Mouse (Mus musculus) liver, postnatal 0 days (tissue): ENCODE data around the gene Dtx3. TPM values are rescaled to one million over a fixed set of nuclear protein-coding genes. Genes with fewer than 3 reads are reported as not detected.

ENCODE experiments used
- ATAC-seq: fragments of 200-750 bp; cut with Nextera tagmentation; 2 replicates; pipeline ENCODE4 v1.8.0; 2017; ENCODE audit warnings: mild to moderate bottlenecking, moderate library complexity
- DNase-seq: peaks from one replicate; pipeline ENCODE4 v3.0.0-alpha.2; 2016
- H3K27ac ChIP-seq: fragments of 300-500 bp; sonication (generic); 2 replicates; pipeline ENCODE4 v1.5.1; 2014; ENCODE audit warnings: antibody characterized with exemption, moderate library complexity, mild to moderate bottlenecking, low read depth
- H3K27me3 ChIP-seq: fragments of 300-500 bp; sonication (generic); 2 replicates; pipeline ENCODE4 v1.6.1; 2014; ENCODE audit warnings: low read length, control low read depth, mixed read lengths; ENCODE audit not compliant: insufficient read depth
- H3K36me3 ChIP-seq: fragments of 300-500 bp; sonication (generic); replicated peaks from 2 replicates; pipeline ENCODE4 v1.6.1; 2014; ENCODE audit warnings: mild to moderate bottlenecking, control low read depth, low read length, moderate library complexity, mixed read lengths; ENCODE audit not compliant: insufficient read depth
- H3K4me1 ChIP-seq: fragments of 300-500 bp; sonication (generic); 2 replicates; pipeline ENCODE4 v1.6.1; 2014; ENCODE audit warnings: antibody characterized with exemption, mild to moderate bottlenecking, control low read depth; ENCODE audit not compliant: insufficient read depth
- H3K4me2 ChIP-seq: fragments of 300-500 bp; sonication (generic); 2 replicates; pipeline ENCODE4 v1.6.1; 2014; ENCODE audit warnings: low read depth, mild to moderate bottlenecking, low read length, moderate library complexity, mixed read lengths
- H3K4me3 ChIP-seq: fragments of 300-500 bp; sonication (generic); 2 replicates; pipeline ENCODE4 v1.5.1; 2014; ENCODE audit warnings: low read depth, low read length
- H3K9ac ChIP-seq: fragments of 300-500 bp; sonication (generic); replicated peaks from 2 replicates; pipeline ENCODE4 v1.6.1; 2014; ENCODE audit warnings: mild to moderate bottlenecking, moderate library complexity
- H3K9me3 ChIP-seq: fragments of 300-500 bp; sonication (generic); 2 replicates; pipeline ENCODE4 v1.6.1; 2016; ENCODE audit warnings: mild to moderate bottlenecking, control low read depth, low read length, mixed read lengths
- CTCF ChIP-seq: sonication (generic); IDR thresholded peaks from 2 replicates; pipeline ENCODE4 v1.5.1; 2016; ENCODE audit warnings: antibody characterized with exemption, low read depth
- EP300 ChIP-seq: IDR thresholded peaks from 2 replicates; pipeline ENCODE4 v1.6.1; 2016; ENCODE audit warnings: antibody characterized with exemption, low read depth, mild to moderate bottlenecking
- WGBS: fragments of 180-500 bp; shearing (Covaris S2); extraction: QIAGEN DNeasy Blood & Tissue Kit; methylation state at CpG from one replicate; pipeline ENCODE4 v1.1.7; 2014; ENCODE audit not compliant: insufficient replicate concordance; 5-methylcytosine and 5-hydroxymethylcytosine counted together
- polyA plus RNA-seq: library from polyadenylated mRNA; unstranded; fragments of >200 nt; fragmentation: Nextera tagmentation; extraction: Ambion mirVana; gene quantifications from 2 replicates; pipeline ENCODE4 v1.2.1, GENCODE M21; 2015

Gene Dtx3
- polyA plus RNA-seq, 1 experiment from 2014 or later = 8.9 TPM

- peaks cover 38% of the 10 kb centered on the region for H3K4me1 ChIP-seq
- peak within 1 kb of the TSS; percentile 63 for H3K9ac ChIP-seq
- peak within 1 kb of the TSS; percentile 60 for H3K4me3 ChIP-seq
- H3K9me3 ChIP-seq = no peaks in the 10 kb centered on the region; the same call in 1 of the 2 replicates
- H3K27me3 ChIP-seq = peaks cover 36% of the 10 kb centered on the region
- no peaks in the 10 kb centered on the region for H3K36me3 ChIP-seq
- TF ChIP-seq EP300 (no peak), CTCF (no peak)
- H3K4me2 ChIP-seq = peak within 1 kb of the TSS; percentile 90
- WGBS = 6% methylated on average over 35 of the region's 35 CpGs
- DNase-seq (no peak), ATAC-seq (peak; percentile 15)
- peak within 1 kb of the TSS; percentile 66 for H3K27ac ChIP-seq
These were observed 5.7 kb downstream of the Dtx3 start, which contains the start of gene Arhgef25 for GRCm38 (mm10) chr10:127189651-127190381. Arhgef25 (minus strand) TSS chr10:127190083.

- Histone ChIP-seq H3K9ac (peak overlapping the region; percentile 63), H3K4me1 (peaks cover 32% of the 10 kb centered on the region), H3K27me3 (peaks cover 42% of the 10 kb centered on the region), H3K4me2 (peak overlapping the region; percentile 90), H3K9me3 (no peaks in the 10 kb centered on the region; the same call in 1 of the 2 replicates), H3K4me3 (peak overlapping the region; percentile 60), H3K36me3 (no peaks in the 10 kb centered on the region), H3K27ac (peak overlapping the region; percentile 66)
- TF ChIP-seq EP300 = 0 out of 2 replicates have a peak, but pooled peaks have one; percentile 27
- TF ChIP-seq CTCF = no peak
- 2% methylated on average over 25 of the region's 26 CpGs for WGBS
- peak; percentile 66 for ATAC-seq
- peak; percentile 59 for DNase-seq
These were observed 6.3 kb downstream of the Dtx3 start for GRCm38 (mm10) chr10:127189116-127189650.

- Histone ChIP-seq H3K27ac (peak overlapping the region; percentile 66), H3K4me1 (peaks cover 31% of the 10 kb centered on the region), H3K27me3 (peaks cover 48% of the 10 kb centered on the region), H3K4me2 (peak overlapping the region; percentile 90), H3K9me3 (no peaks in the 10 kb centered on the region; the same call in 1 of the 2 replicates), H3K36me3 (no peaks in the 10 kb centered on the region), H3K9ac (peak overlapping the region; percentile 63), H3K4me3 (peak overlapping the region; percentile 60)
- ATAC-seq (peak; percentile 58), DNase-seq (peak; percentile 62)
- TF ChIP-seq CTCF (no peak), EP300 (no peak)
- under 1% methylated on average over 43 of the region's 46 CpGs for WGBS
These were observed 6.9 kb downstream of the Dtx3 start for GRCm38 (mm10) chr10:127188465-127189115.

GRCm38 (mm10) chr10:127188079-127188453 lies 7.5 kb downstream of the Dtx3 start:
- no peaks in the 10 kb centered on the region for H3K36me3 ChIP-seq
- DNase-seq = no peak
- H3K27ac ChIP-seq = no peak overlapping the region
- peaks cover 53% of the 10 kb centered on the region for H3K27me3 ChIP-seq
- ATAC-seq = no peak
- H3K9ac ChIP-seq = peak overlapping the region; percentile 63
- no peaks in the 10 kb centered on the region; the same call in 1 of the 2 replicates for H3K9me3 ChIP-seq
- H3K4me2 ChIP-seq = peak overlapping the region; percentile 90
- 3% methylated on average over 20 of the region's 21 CpGs for WGBS
- H3K4me1 ChIP-seq = peaks cover 31% of the 10 kb centered on the region
- TF ChIP-seq EP300 (no peak), CTCF (no peak)
- H3K4me3 ChIP-seq = peak overlapping the region; percentile 60

GRCm38 (mm10) chr10:127187371-127188078 lies 8.0 kb downstream of the Dtx3 start:
- no peak for TF ChIP-seq EP300
- TF ChIP-seq CTCF = no peak
- 65% methylated on average over 10 of the region's 10 CpGs for WGBS
- peak overlapping the region; percentile 90 for H3K4me2 ChIP-seq
- H3K36me3 ChIP-seq = no peaks in the 10 kb centered on the region
- H3K4me3 ChIP-seq = no peak overlapping the region
- ATAC-seq (no peak), DNase-seq (no peak)
- H3K9me3 ChIP-seq = no peaks in the 10 kb centered on the region; the same call in 1 of the 2 replicates
- H3K9ac ChIP-seq = no peak overlapping the region
- no peak overlapping the region for H3K27ac ChIP-seq
- H3K27me3 ChIP-seq = peaks cover 57% of the 10 kb centered on the region
- peaks cover 31% of the 10 kb centered on the region for H3K4me1 ChIP-seq
